ENCODE assay signal across 8 mouse cellular contexts in the genomic region with DNA sequence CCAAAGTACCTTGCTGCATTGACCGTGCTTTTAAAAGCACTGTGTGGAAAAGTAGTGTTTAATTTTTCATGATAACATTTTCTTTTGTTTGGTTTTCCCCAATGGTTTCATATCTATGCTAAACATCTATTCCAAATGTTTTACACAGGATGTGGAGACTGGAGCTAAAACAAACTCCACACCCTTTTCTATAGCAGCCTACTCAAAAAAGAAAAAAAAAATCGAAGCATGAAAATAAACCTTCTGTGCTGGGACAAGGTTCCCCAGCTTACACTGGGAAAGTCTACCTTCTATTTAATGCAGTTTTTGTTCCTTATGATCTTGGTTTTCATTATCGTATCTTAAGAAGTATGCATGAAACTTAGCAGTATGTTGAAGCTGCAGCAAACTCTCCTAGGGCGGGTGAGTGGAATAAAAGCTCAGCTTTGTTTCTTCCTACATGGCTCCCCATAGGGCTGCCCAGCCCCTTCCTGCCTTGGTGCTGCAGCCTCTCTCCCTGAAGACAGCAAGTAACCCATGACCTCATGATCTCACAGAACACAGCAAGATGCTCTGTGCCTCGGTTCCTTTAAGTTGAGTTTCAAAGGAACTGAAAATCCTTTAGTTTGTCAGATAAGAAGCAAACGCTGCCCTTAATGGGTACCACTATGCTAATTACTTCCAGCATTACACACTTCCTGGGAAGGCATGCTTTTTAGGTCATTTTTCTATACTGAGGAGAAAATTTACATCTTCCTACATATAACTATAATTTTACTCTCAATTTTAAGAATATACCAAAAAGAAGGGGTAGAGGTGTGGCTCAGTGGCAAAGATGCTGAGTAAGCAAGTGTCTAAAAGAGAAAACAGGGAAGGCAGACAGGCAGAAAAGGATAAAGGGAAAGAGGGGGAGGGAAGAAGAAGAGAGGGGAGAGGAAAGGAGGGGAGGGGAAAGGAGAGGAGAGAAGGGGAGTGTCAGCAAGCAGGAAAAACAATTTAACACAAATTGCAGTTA. TPM values are rescaled to one million over a fixed set of nuclear protein-coding genes. Genes with fewer than 3 reads are reported as not detected.
DNase-seq lines count a peak whose midpoint lies in the region; ATAC-seq and TF ChIP-seq lines count a peak whose summit lies in the region.

No protein-coding gene starts in this region.

- no peak for TF ChIP-seq POLR2A in kidney, adult 2 months (IDR thresholded peaks at IDR 0.05; ENCODE audit: low read depth, low read length)

- TF ChIP-seq CTCF in kidney, adult 2 months (conservative IDR thresholded peaks at IDR 0.05; ENCODE audit: insufficient read depth, insufficient read length, low read depth, low read length) = no peak

- H3K4me1 ChIP-seq in kidney, adult 2 months (ENCODE audit: control insufficient read depth, insufficient read depth, low read length) = peaks cover 5% of the 10 kb centered on the region; the same call in 1 of the 2 replicates
- H3K4me1 ChIP-seq in embryonic facial prominence, embryonic 11.5 days (ENCODE audit: control insufficient read depth, insufficient read depth, low read length) = no peaks in the 10 kb centered on the region
- peaks cover 25% of the 10 kb centered on the region for H3K4me1 ChIP-seq in limb, embryonic 13.5 days
- no peaks in the 10 kb centered on the region for H3K4me1 ChIP-seq in midbrain, embryonic 14.5 days (ENCODE audit: control insufficient read depth, insufficient read depth, low read length)
- H3K4me1 ChIP-seq in kidney, embryonic 14.5 days (ENCODE audit: control insufficient read depth, insufficient read depth, low read length) = peaks cover 8% of the 10 kb centered on the region; the same call in 1 of the 2 replicates

- no peaks in the 10 kb centered on the region for H3K27me3 ChIP-seq in kidney, adult 2 months (replicated peaks; ENCODE audit: control insufficient read depth, insufficient read depth, low read length)
- no peaks in the 10 kb centered on the region for H3K27me3 ChIP-seq in embryonic facial prominence, embryonic 11.5 days (ENCODE audit: control insufficient read depth, insufficient read depth, low read length)
- no peaks in the 10 kb centered on the region for H3K27me3 ChIP-seq in limb, embryonic 13.5 days
- no peaks in the 10 kb centered on the region for H3K27me3 ChIP-seq in midbrain, embryonic 14.5 days (ENCODE audit: control insufficient read depth, insufficient read depth, low read length)
- no peaks in the 10 kb centered on the region for H3K27me3 ChIP-seq in kidney, embryonic 14.5 days (ENCODE audit: control insufficient read depth, insufficient read depth, low read length)

- WGBS in kidney, adult 2 months = 54% methylated on average over 6 of the region's 6 CpGs
- 21% methylated on average over 6 of the region's 6 CpGs for WGBS in embryonic facial prominence, embryonic 11.5 days
- 38% methylated on average over 6 of the region's 6 CpGs for whole genome bisulfite sequencing in limb, embryonic 13.5 days
- WGBS in midbrain, embryonic 14.5 days = 32% methylated on average over 6 of the region's 6 CpGs
- WGBS in kidney, embryonic 14.5 days = 40% methylated on average over 6 of the region's 6 CpGs

- H3K9ac ChIP-seq in embryonic facial prominence, embryonic 11.5 days (replicated peaks; ENCODE audit: low read length) = no peak overlapping the region
- 0 out of 2 replicates have a peak overlapping the region, but pooled peaks have one; percentile 31 for H3K9ac ChIP-seq in limb, embryonic 13.5 days
- no peak overlapping the region for H3K9ac ChIP-seq in midbrain, embryonic 14.5 days (replicated peaks; ENCODE audit: low read length)
- H3K9ac ChIP-seq in kidney, embryonic 14.5 days (ENCODE audit: low read depth, low read length) = no peak overlapping the region

- no peak overlapping the region for H3K4me2 ChIP-seq in embryonic facial prominence, embryonic 11.5 days (ENCODE audit: low read depth, low read length)
- no peak overlapping the region for H3K4me2 ChIP-seq in limb, embryonic 13.5 days (replicated peaks)
- H3K4me2 ChIP-seq in midbrain, embryonic 14.5 days (ENCODE audit: low read length) = no peak overlapping the region
- H3K4me2 ChIP-seq in kidney, embryonic 14.5 days (replicated peaks; ENCODE audit: low read depth, low read length) = no peak overlapping the region

- ATAC-seq in embryonic facial prominence, embryonic 11.5 days (replicated peaks; ENCODE audit: insufficient number of reproducible peaks, low FRiP score, low TSS enrichment, low read depth) = no peak
- ATAC-seq in limb, embryonic 13.5 days (ENCODE audit: low FRiP score, low read depth) = no peak
- no peak for ATAC-seq in midbrain, embryonic 14.5 days (ENCODE audit: low FRiP score, low TSS enrichment)
- no peak for ATAC-seq in kidney, embryonic 14.5 days (ENCODE audit: low FRiP score, low TSS enrichment)

- no peak overlapping the region for H3K4me3 ChIP-seq in kidney, adult 2 months (ENCODE audit: insufficient read depth, low read depth, low read length)
- no peak overlapping the region for H3K4me3 ChIP-seq in embryonic facial prominence, embryonic 11.5 days (ENCODE audit: low read depth, low read length)
- no peak overlapping the region for H3K4me3 ChIP-seq in limb, embryonic 13.5 days
- H3K4me3 ChIP-seq in midbrain, embryonic 14.5 days (replicated peaks; ENCODE audit: low read depth, low read length) = no peak overlapping the region
- H3K4me3 ChIP-seq in kidney, embryonic 14.5 days (ENCODE audit: low read length) = no peak overlapping the region

- no peaks in the 10 kb centered on the region for H3K9me3 ChIP-seq in embryonic facial prominence, embryonic 11.5 days (replicated peaks; ENCODE audit: control insufficient read depth, low read length)
- no peaks in the 10 kb centered on the region for H3K9me3 ChIP-seq in limb, embryonic 13.5 days
- H3K9me3 ChIP-seq in midbrain, embryonic 14.5 days (ENCODE audit: control insufficient read depth, low read length) = no peaks in the 10 kb centered on the region
- H3K9me3 ChIP-seq in kidney, embryonic 14.5 days (ENCODE audit: control insufficient read depth, low read length) = no peaks in the 10 kb centered on the region

- no peaks in the 10 kb centered on the region for H3K36me3 ChIP-seq in kidney, adult 2 months (ENCODE audit: control insufficient read depth, insufficient read depth, low read length)
- H3K36me3 ChIP-seq in embryonic facial prominence, embryonic 11.5 days (replicated peaks; ENCODE audit: control insufficient read depth, insufficient read depth, low read depth, low read length) = no peaks in the 10 kb centered on the region
- H3K36me3 ChIP-seq in limb, embryonic 13.5 days = no peaks in the 10 kb centered on the region
- H3K36me3 ChIP-seq in midbrain, embryonic 14.5 days (ENCODE audit: control insufficient read depth, insufficient read depth, low read length) = no peaks in the 10 kb centered on the region
- H3K36me3 ChIP-seq in kidney, embryonic 14.5 days (ENCODE audit: control insufficient read depth, insufficient read depth, low read length) = no peaks in the 10 kb centered on the region

- DNase-seq in kidney, adult 2 months = peak; percentile 17
- DNase-seq in kidney, postnatal 10 days = no peak
- peak; percentile 30 for DNase-seq in embryonic facial prominence, embryonic 11.5 days (ENCODE audit: low spot score)
- DNase-seq in midbrain, embryonic 14.5 days = peak; percentile 30
- DNase-seq in ovary, postnatal 36 days (ENCODE audit: low spot score) = no peak
- DNase-seq in adrenal gland, postnatal 14 days = no peak

- H3K27ac ChIP-seq in kidney, adult 2 months (ENCODE audit: insufficient read depth, low read depth, low read length) = peak overlapping the region; percentile 56
- H3K27ac ChIP-seq in embryonic facial prominence, embryonic 11.5 days (replicated peaks; ENCODE audit: low read depth, low read length) = no peak overlapping the region; the same call in 1 of the 2 replicates
- H3K27ac ChIP-seq in limb, embryonic 13.5 days = peak overlapping the region; percentile 61; the same call in 1 of the 2 replicates
- no peak overlapping the region for H3K27ac ChIP-seq in midbrain, embryonic 14.5 days (replicated peaks; ENCODE audit: low read depth, low read length)
- no peak overlapping the region for H3K27ac ChIP-seq in kidney, embryonic 14.5 days (ENCODE audit: low read depth, low read length)

RNA-seq across cellular contexts. Expression of gene Cep85l, which starts 34.6 kb away (rescaled TPM):
- 1.7 and 2.3 TPM in 2 replicates for polyA plus RNA-seq in kidney, adult 2 months (2012; rRNA removed)
- 4.7 and 6.6 TPM in 2 replicates for polyA plus RNA-seq in embryonic facial prominence, embryonic 11.5 days (2014; fragmentation: Nextera tagmentation; extraction: Ambion mirVana)
- 7.6 and 8.5 TPM in 2 replicates for polyA plus RNA-seq in limb, embryonic 13.5 days (2015; fragmentation: Nextera tagmentation; extraction: Ambion mirVana)
- polyA plus RNA-seq in midbrain, embryonic 14.5 days (2014; fragmentation: Nextera tagmentation; extraction: Ambion mirVana) = 8.0 and 8.3 TPM in 2 replicates
- 6.5 and 7.7 TPM in 2 replicates for polyA plus RNA-seq in kidney, embryonic 14.5 days (2014; fragmentation: Nextera tagmentation; extraction: Ambion mirVana)
- 17.3 and 18.0 TPM in 2 replicates for total RNA-seq in adrenal gland, postnatal 14 days (2021)

Comparison
In these comparisons a context has a peak if more than half of its experiments do, and no peak if none do; other contexts are left out.
1. DNase-seq: peak in kidney, adult 2 months (single experiment), embryonic facial prominence, embryonic 11.5 days (single experiment) and midbrain, embryonic 14.5 days (single experiment); none in kidney, postnatal 10 days (single experiment), ovary, postnatal 36 days (single experiment) and adrenal gland, postnatal 14 days (single experiment).
2. H3K27ac ChIP-seq: peak in kidney, adult 2 months (single experiment) and limb, embryonic 13.5 days (single experiment); none in embryonic facial prominence, embryonic 11.5 days (single experiment), midbrain, embryonic 14.5 days (single experiment) and kidney, embryonic 14.5 days (single experiment).